Mouse (Mus musculus): Measurements from ENCODE around the gene BC052040. TPM values are rescaled to one million over a fixed set of nuclear protein-coding genes. Genes with fewer than 3 reads are reported as not detected.

BC052040 gene
- polyA plus RNA-seq, 1 experiment from 2014 or later: 16.7 TPM

- Histone ChIP-seq H3K9ac (no peak overlapping the region), H3K36me3 (no peaks in the 10 kb centered on the region), H3K27ac (no peak overlapping the region), H3K4me1 (replicated peaks) (no peaks in the 10 kb centered on the region), H3K4me3 (no peak overlapping the region), H3K27me3 (no peaks in the 10 kb centered on the region), H3K4me2 (no peak overlapping the region), H3K9me3 (no peaks in the 10 kb centered on the region)
- WGBS: 92% methylated on average over 7 of the region's 7 CpGs
- ATAC-seq (ENCODE audit: low FRiP score): no peak
These were observed 91.6 kb downstream of the BC052040 start for GRCm38 (mm10) chr2:115673054-115673660.

- Histone ChIP-seq H3K9me3 (no peaks in the 10 kb centered on the region), H3K27ac (no peak overlapping the region), H3K4me1 (replicated peaks) (no peaks in the 10 kb centered on the region), H3K27me3 (no peaks in the 10 kb centered on the region), H3K9ac (no peak overlapping the region), H3K36me3 (no peaks in the 10 kb centered on the region), H3K4me2 (no peak overlapping the region), H3K4me3 (no peak overlapping the region)
- 80% methylated on average over 5 of the region's 5 CpGs for WGBS
- no peak for ATAC-seq (ENCODE audit: low FRiP score)
These were observed 97.3 kb downstream of the BC052040 start for GRCm38 (mm10) chr2:115678786-115679185.

- Histone ChIP-seq H3K4me3 (no peak overlapping the region), H3K4me2 (no peak overlapping the region), H3K27ac (no peak overlapping the region), H3K9ac (no peak overlapping the region), H3K36me3 (no peaks in the 10 kb centered on the region), H3K27me3 (no peaks in the 10 kb centered on the region), H3K4me1 (replicated peaks) (peaks cover 16% of the 10 kb centered on the region), H3K9me3 (no peaks in the 10 kb centered on the region)
- ATAC-seq (ENCODE audit: low FRiP score): no peak
- WGBS: 47% methylated on average over 3 of the region's 3 CpGs
These were observed 103.7 kb downstream of the BC052040 start for GRCm38 (mm10) chr2:115685250-115685649.

- peaks cover 16% of the 10 kb centered on the region for H3K4me1 ChIP-seq (replicated peaks)
- 91% methylated on average over 4 of the region's 4 CpGs for WGBS
- no peaks in the 10 kb centered on the region for H3K27me3 ChIP-seq
- no peak overlapping the region for H3K9ac ChIP-seq
- H3K36me3 ChIP-seq: no peaks in the 10 kb centered on the region
- H3K27ac ChIP-seq: peak overlapping the region; percentile 80
- no peak overlapping the region for H3K4me3 ChIP-seq
- no peak overlapping the region for H3K4me2 ChIP-seq
- no peaks in the 10 kb centered on the region for H3K9me3 ChIP-seq
- ATAC-seq (ENCODE audit: low FRiP score): no peak
These were observed 106.1 kb downstream of the BC052040 start for GRCm38 (mm10) chr2:115687612-115688011.

- Histone ChIP-seq H3K9ac (no peak overlapping the region), H3K4me3 (no peak overlapping the region), H3K27me3 (no peaks in the 10 kb centered on the region), H3K9me3 (no peaks in the 10 kb centered on the region), H3K36me3 (no peaks in the 10 kb centered on the region), H3K4me1 (replicated peaks) (peaks cover 16% of the 10 kb centered on the region), H3K4me2 (no peak overlapping the region), H3K27ac (peak overlapping the region; percentile 80)
- WGBS: 46% methylated on average over 6 of the region's 6 CpGs
- ATAC-seq (ENCODE audit: low FRiP score): peak; percentile 80
These were observed 106.8 kb downstream of the BC052040 start for GRCm38 (mm10) chr2:115688282-115688681.

GRCm38 (mm10) chr2:115693841-115694240 is 112.3 kb downstream of the BC052040 start:
- no peak overlapping the region for H3K4me3 ChIP-seq
- H3K27ac ChIP-seq: no peak overlapping the region
- no peaks in the 10 kb centered on the region for H3K27me3 ChIP-seq
- no peak overlapping the region for H3K4me2 ChIP-seq
- ATAC-seq (ENCODE audit: low FRiP score): no peak
- H3K36me3 ChIP-seq: no peaks in the 10 kb centered on the region
- WGBS: 58% methylated on average over 3 of the region's 3 CpGs
- no peaks in the 10 kb centered on the region for H3K9me3 ChIP-seq
- H3K4me1 ChIP-seq (replicated peaks): no peaks in the 10 kb centered on the region
- no peak overlapping the region for H3K9ac ChIP-seq

GRCm38 (mm10) chr2:115694386-115694785 is 112.9 kb downstream of the BC052040 start:
- H3K36me3 ChIP-seq: no peaks in the 10 kb centered on the region
- no peaks in the 10 kb centered on the region for H3K4me1 ChIP-seq (replicated peaks)
- H3K27me3 ChIP-seq: no peaks in the 10 kb centered on the region
- no peaks in the 10 kb centered on the region for H3K9me3 ChIP-seq
- ATAC-seq (ENCODE audit: low FRiP score): no peak
- 93% methylated on average over 6 of the region's 6 CpGs for WGBS
- H3K4me3 ChIP-seq: no peak overlapping the region
- H3K9ac ChIP-seq: no peak overlapping the region
- no peak overlapping the region for H3K27ac ChIP-seq
- no peak overlapping the region for H3K4me2 ChIP-seq

GRCm38 (mm10) chr2:115699032-115699431 is 117.5 kb downstream of the BC052040 start:
- Histone ChIP-seq H3K9ac (no peak overlapping the region), H3K36me3 (no peaks in the 10 kb centered on the region; the same call in 1 of the 2 replicates), H3K4me2 (no peak overlapping the region), H3K9me3 (no peaks in the 10 kb centered on the region; the same call in 1 of the 2 replicates), H3K4me1 (replicated peaks) (0 out of 2 replicates have a peak, but pooled peaks cover 2% of the 10 kb centered on the region), H3K4me3 (no peak overlapping the region), H3K27ac (no peak overlapping the region), H3K27me3 (no peaks in the 10 kb centered on the region)
- 85% methylated on average over 5 of the region's 5 CpGs for WGBS
- no peak for ATAC-seq (ENCODE audit: low FRiP score)

- peaks cover 9% of the 10 kb centered on the region; the same call in 1 of the 2 replicates for H3K4me1 ChIP-seq (replicated peaks)
- no peak overlapping the region for H3K4me3 ChIP-seq
- no peaks in the 10 kb centered on the region; the same call in 1 of the 2 replicates for H3K9me3 ChIP-seq
- no peak for ATAC-seq (ENCODE audit: low FRiP score)
- no peak overlapping the region for H3K9ac ChIP-seq
- no peak overlapping the region for H3K27ac ChIP-seq
- no peaks in the 10 kb centered on the region; the same call in 1 of the 2 replicates for H3K36me3 ChIP-seq
- H3K27me3 ChIP-seq: no peaks in the 10 kb centered on the region
- no peak overlapping the region for H3K4me2 ChIP-seq
- 37% methylated on average over 5 of the region's 5 CpGs for WGBS
These were observed 121.1 kb downstream of the BC052040 start for GRCm38 (mm10) chr2:115702610-115703009.

- H3K4me1 ChIP-seq (replicated peaks): peaks cover 3% of the 10 kb centered on the region; the same call in 1 of the 2 replicates
- WGBS: 71% methylated on average over 5 of the region's 5 CpGs
- H3K9ac ChIP-seq: no peak overlapping the region
- H3K4me3 ChIP-seq: no peak overlapping the region
- H3K27ac ChIP-seq: no peak overlapping the region
- no peak overlapping the region for H3K4me2 ChIP-seq
- H3K27me3 ChIP-seq: no peaks in the 10 kb centered on the region
- 0 out of 2 replicates have a peak, but pooled peaks cover 4% of the 10 kb centered on the region for H3K36me3 ChIP-seq
- ATAC-seq (ENCODE audit: low FRiP score): no peak
- H3K9me3 ChIP-seq: no peaks in the 10 kb centered on the region
These were observed 136.0 kb downstream of the BC052040 start for GRCm38 (mm10) chr2:115717535-115717934.

- H3K4me3 ChIP-seq: no peak overlapping the region
- no peak overlapping the region for H3K9ac ChIP-seq
- H3K4me1 ChIP-seq (replicated peaks): peaks cover 3% of the 10 kb centered on the region; the same call in 1 of the 2 replicates
- WGBS: 90% methylated on average over 3 of the region's 3 CpGs
- ATAC-seq (ENCODE audit: low FRiP score): no peak
- 0 out of 2 replicates have a peak, but pooled peaks cover 4% of the 10 kb centered on the region for H3K36me3 ChIP-seq
- no peaks in the 10 kb centered on the region for H3K27me3 ChIP-seq
- no peak overlapping the region for H3K27ac ChIP-seq
- H3K9me3 ChIP-seq: no peaks in the 10 kb centered on the region
- no peak overlapping the region for H3K4me2 ChIP-seq
These were observed 136.5 kb downstream of the BC052040 start for GRCm38 (mm10) chr2:115717980-115718379.

- Histone ChIP-seq H3K4me1 (replicated peaks) (peaks cover 34% of the 10 kb centered on the region), H3K27ac (no peak overlapping the region), H3K9ac (no peak overlapping the region), H3K4me3 (no peak overlapping the region), H3K27me3 (no peaks in the 10 kb centered on the region), H3K4me2 (no peak overlapping the region), H3K36me3 (0 out of 2 replicates have a peak, but pooled peaks cover 4% of the 10 kb centered on the region), H3K9me3 (no peaks in the 10 kb centered on the region)
- 0 out of 2 replicates have a peak, but pooled peaks have one; percentile 4 for ATAC-seq (ENCODE audit: low FRiP score)
- WGBS: 15% methylated on average over 8 of the region's 8 CpGs
These were observed 141.9 kb downstream of the BC052040 start for GRCm38 (mm10) chr2:115723452-115723851.

- Histone ChIP-seq H3K9me3 (no peaks in the 10 kb centered on the region), H3K4me1 (replicated peaks) (peaks cover 34% of the 10 kb centered on the region), H3K36me3 (0 out of 2 replicates have a peak, but pooled peaks cover 4% of the 10 kb centered on the region), H3K9ac (no peak overlapping the region), H3K4me3 (no peak overlapping the region), H3K4me2 (no peak overlapping the region), H3K27me3 (no peaks in the 10 kb centered on the region), H3K27ac (0 out of 2 replicates have a peak overlapping the region, but pooled peaks have one; percentile 35)
- ATAC-seq (ENCODE audit: low FRiP score): no peak
- 54% methylated on average over 6 of the region's 6 CpGs for WGBS
These were observed 142.7 kb downstream of the BC052040 start for GRCm38 (mm10) chr2:115724216-115724615.
